Mouse (Mus musculus) forebrain, embryonic 14.5 days (tissue): ENCODE measurements around the gene Ddc. TPM values are rescaled to one million over a fixed set of nuclear protein-coding genes. Genes with fewer than 3 reads are reported as not detected.

ENCODE experiments used
- ATAC-seq: fragments of 200-750 bp; cut with Nextera tagmentation; 2 replicates; pipeline ENCODE4 v1.8.0; 2017; ENCODE audit warnings: mild to moderate bottlenecking, moderate library complexity
- DNase-seq: peaks from one replicate; pipeline ENCODE4 v3.0.0-alpha.2; 2015; ENCODE audit warnings: low spot score
- H3K27ac ChIP-seq: fragments of 300-500 bp; sonication (generic); 2 replicates; pipeline ENCODE4 v1.5.1; 2014; ENCODE audit warnings: low read depth, mild to moderate bottlenecking, control low read depth, low read length, moderate library complexity
- H3K27me3 ChIP-seq: fragments of 300-500 bp; sonication (generic); replicated peaks from 2 replicates; pipeline ENCODE4 v1.6.1; 2014; ENCODE audit warnings: low read length, control low read depth, mixed read lengths; ENCODE audit not compliant: control insufficient read depth, insufficient read depth
- H3K36me3 ChIP-seq: fragments of 300-500 bp; sonication (generic); 2 replicates; pipeline ENCODE4 v1.6.1; 2014; ENCODE audit warnings: low read length, control low read depth; ENCODE audit not compliant: control insufficient read depth, insufficient read depth
- H3K4me1 ChIP-seq: fragments of 300-500 bp; sonication (generic); 2 replicates; pipeline ENCODE4 v1.6.1; 2014; ENCODE audit warnings: antibody characterized with exemption, low read length, control low read depth; ENCODE audit not compliant: control insufficient read depth, insufficient read depth
- H3K4me2 ChIP-seq: fragments of 300-500 bp; sonication (generic); 2 replicates; pipeline ENCODE4 v1.6.1; 2014; ENCODE audit warnings: mild to moderate bottlenecking, control low read depth, low read length
- H3K4me3 ChIP-seq: fragments of 300-500 bp; sonication (generic); 2 replicates; pipeline ENCODE4 v1.5.1; 2014; ENCODE audit warnings: low read depth, low read length, control low read depth
- H3K9ac ChIP-seq: fragments of 300-500 bp; sonication (generic); 2 replicates; pipeline ENCODE4 v1.6.1; 2014; ENCODE audit warnings: mild to moderate bottlenecking, low read length, control low read depth, moderate library complexity
- H3K9me3 ChIP-seq: fragments of 300-500 bp; sonication (generic); replicated peaks from 2 replicates; pipeline ENCODE4 v1.6.1; 2016; ENCODE audit warnings: low read length, control low read depth, mixed read lengths; ENCODE audit not compliant: control insufficient read depth
- WGBS: fragments of 180-500 bp; shearing (Covaris S2); extraction: QIAGEN DNeasy Blood & Tissue Kit; methylation state at CpG from one replicate; pipeline ENCODE4 v1.1.7; 2014; 5-methylcytosine and 5-hydroxymethylcytosine counted together
- polyA plus RNA-seq: library from polyadenylated mRNA; unstranded; fragments of >200 nt; fragmentation: Nextera tagmentation; extraction: Ambion mirVana; gene quantifications from 2 replicates; pipeline ENCODE4 v1.2.1, GENCODE M21; 2014

The Ddc gene
- polyA plus RNA-seq, 1 experiment from 2014 or later = 7.3 TPM

GRCm38 (mm10) chr11:11881783-11882155 is 16.2 kb downstream of the Ddc start:
- WGBS = 47% methylated on average over 1 of the region's 1 CpGs
- Histone ChIP-seq H3K4me3 (no peak overlapping the region), H3K36me3 (no peaks in the 10 kb centered on the region), H3K4me2 (no peak overlapping the region), H3K9me3 (no peaks in the 10 kb centered on the region), H3K27ac (no peak overlapping the region), H3K9ac (no peak overlapping the region), H3K27me3 (no peaks in the 10 kb centered on the region), H3K4me1 (no peaks in the 10 kb centered on the region)
- DNase-seq = no peak
- no peak for ATAC-seq

GRCm38 (mm10) chr11:11881026-11881782 is 16.7 kb downstream of the Ddc start:
- Histone ChIP-seq H3K4me1 (no peaks in the 10 kb centered on the region), H3K4me3 (no peak overlapping the region), H3K27ac (no peak overlapping the region), H3K9me3 (no peaks in the 10 kb centered on the region), H3K36me3 (no peaks in the 10 kb centered on the region), H3K27me3 (no peaks in the 10 kb centered on the region), H3K4me2 (no peak overlapping the region), H3K9ac (no peak overlapping the region)
- WGBS = 29% methylated on average over 13 of the region's 13 CpGs
- ATAC-seq (no peak), DNase-seq (no peak)

- 92% methylated on average over 7 of the region's 7 CpGs for WGBS
- H3K9ac ChIP-seq = no peak overlapping the region
- no peak for ATAC-seq
- H3K4me3 ChIP-seq = no peak overlapping the region
- no peak for DNase-seq
- H3K4me1 ChIP-seq = no peaks in the 10 kb centered on the region
- no peaks in the 10 kb centered on the region for H3K36me3 ChIP-seq
- no peak overlapping the region for H3K4me2 ChIP-seq
- no peaks in the 10 kb centered on the region for H3K9me3 ChIP-seq
- H3K27ac ChIP-seq = no peak overlapping the region
- no peaks in the 10 kb centered on the region for H3K27me3 ChIP-seq
Measured at GRCm38 (mm10) chr11:11880351-11880750, 17.6 kb downstream of the Ddc start.

- no peaks in the 10 kb centered on the region for H3K27me3 ChIP-seq
- H3K4me2 ChIP-seq = no peak overlapping the region
- DNase-seq (no peak), ATAC-seq (no peak)
- WGBS = 64% methylated on average over 4 of the region's 4 CpGs
- H3K4me3 ChIP-seq = no peak overlapping the region
- no peaks in the 10 kb centered on the region for H3K9me3 ChIP-seq
- H3K36me3 ChIP-seq = no peaks in the 10 kb centered on the region
- H3K9ac ChIP-seq = no peak overlapping the region
- no peaks in the 10 kb centered on the region for H3K4me1 ChIP-seq
- H3K27ac ChIP-seq = no peak overlapping the region
Measured at GRCm38 (mm10) chr11:11879699-11880002, 18.3 kb downstream of the Ddc start.

GRCm38 (mm10) chr11:11878981-11879698 is 18.8 kb downstream of the Ddc start:
- H3K4me2 ChIP-seq = no peak overlapping the region
- DNase-seq = no peak
- no peaks in the 10 kb centered on the region for H3K4me1 ChIP-seq
- H3K9me3 ChIP-seq = no peaks in the 10 kb centered on the region
- peak overlapping the region; percentile 14; the same call in 1 of the 2 replicates for H3K9ac ChIP-seq
- no peaks in the 10 kb centered on the region for H3K36me3 ChIP-seq
- WGBS = 57% methylated on average over 10 of the region's 10 CpGs
- ATAC-seq = no peak
- H3K27ac ChIP-seq = no peak overlapping the region
- H3K27me3 ChIP-seq = no peaks in the 10 kb centered on the region
- H3K4me3 ChIP-seq = no peak overlapping the region

GRCm38 (mm10) chr11:11878278-11878980 is 19.5 kb downstream of the Ddc start:
- Histone ChIP-seq H3K9me3 (no peaks in the 10 kb centered on the region), H3K4me2 (no peak overlapping the region), H3K4me1 (no peaks in the 10 kb centered on the region), H3K9ac (no peak overlapping the region), H3K4me3 (no peak overlapping the region), H3K36me3 (no peaks in the 10 kb centered on the region), H3K27ac (no peak overlapping the region), H3K27me3 (no peaks in the 10 kb centered on the region)
- no peak for DNase-seq
- ATAC-seq = no peak
- 21% methylated on average over 8 of the region's 11 CpGs for WGBS

GRCm38 (mm10) chr11:11877891-11878277 is 20.1 kb downstream of the Ddc start:
- 39% methylated on average over 4 of the region's 4 CpGs for WGBS
- H3K36me3 ChIP-seq = no peaks in the 10 kb centered on the region
- DNase-seq = no peak
- peaks cover 5% of the 10 kb centered on the region for H3K4me1 ChIP-seq
- no peak overlapping the region for H3K27ac ChIP-seq
- no peaks in the 10 kb centered on the region for H3K27me3 ChIP-seq
- H3K9ac ChIP-seq = no peak overlapping the region
- no peak overlapping the region for H3K4me2 ChIP-seq
- ATAC-seq = no peak
- H3K4me3 ChIP-seq = no peak overlapping the region
- H3K9me3 ChIP-seq = no peaks in the 10 kb centered on the region

GRCm38 (mm10) chr11:11876366-11876765 is 21.6 kb downstream of the Ddc start:
- H3K27me3 ChIP-seq = no peaks in the 10 kb centered on the region
- no peak overlapping the region for H3K4me2 ChIP-seq
- H3K27ac ChIP-seq = no peak overlapping the region
- no peak for DNase-seq
- H3K36me3 ChIP-seq = no peaks in the 10 kb centered on the region
- ATAC-seq = no peak
- no peak overlapping the region for H3K9ac ChIP-seq
- H3K4me1 ChIP-seq = peaks cover 18% of the 10 kb centered on the region
- 93% methylated on average over 3 of the region's 3 CpGs for WGBS
- H3K9me3 ChIP-seq = no peaks in the 10 kb centered on the region
- no peak overlapping the region for H3K4me3 ChIP-seq

- 94% methylated on average over 2 of the region's 2 CpGs for WGBS
- Histone ChIP-seq H3K27me3 (no peaks in the 10 kb centered on the region), H3K4me3 (no peak overlapping the region), H3K4me2 (no peak overlapping the region), H3K27ac (no peak overlapping the region), H3K9me3 (no peaks in the 10 kb centered on the region), H3K9ac (no peak overlapping the region), H3K36me3 (no peaks in the 10 kb centered on the region), H3K4me1 (peaks cover 19% of the 10 kb centered on the region)
- DNase-seq (no peak), ATAC-seq (no peak)
Measured at GRCm38 (mm10) chr11:11875230-11875629, 22.7 kb downstream of the Ddc start.
